Mouse (Mus musculus) hindbrain, embryonic 13.5 days (tissue): ENCODE data around the gene Gm20823. TPM values are rescaled to one million over a fixed set of nuclear protein-coding genes. Genes with fewer than 3 reads are reported as not detected.
"Not testable (repeated sequence)": the region's sequence is repeated elsewhere in the genome, so short reads cannot be mapped to it uniquely, and the experiment has no call there.

Source experiments
- ATAC-seq: fragments of 200-750 bp; cut with Nextera tagmentation; 2 replicates; pipeline ENCODE4 v1.8.0; 2017; ENCODE audit warnings: moderate TSS enrichment; ENCODE audit not compliant: low FRiP score
- H3K27ac ChIP-seq: fragments of 300-500 bp; sonication (generic); 2 replicates; pipeline ENCODE4 v1.5.1; 2015; ENCODE audit warnings: inconsistent platforms, mild to moderate bottlenecking, moderate library complexity
- H3K27me3 ChIP-seq: fragments of 300-500 bp; sonication (generic); 2 replicates; pipeline ENCODE4 v1.6.1; 2015; ENCODE audit warnings: mild to moderate bottlenecking, inconsistent platforms
- H3K36me3 ChIP-seq: fragments of 300-500 bp; sonication (generic); 2 replicates; pipeline ENCODE4 v1.6.1; 2015; ENCODE audit warnings: mild to moderate bottlenecking, inconsistent platforms
- H3K4me1 ChIP-seq: fragments of 300-500 bp; sonication (generic); replicated peaks from 2 replicates; pipeline ENCODE4 v1.6.1; 2015; ENCODE audit warnings: inconsistent platforms
- H3K4me2 ChIP-seq: fragments of 300-500 bp; sonication (generic); 2 replicates; pipeline ENCODE4 v1.6.1; 2015; ENCODE audit warnings: inconsistent platforms, mild to moderate bottlenecking, moderate library complexity
- H3K4me3 ChIP-seq: fragments of 300-500 bp; sonication (generic); 2 replicates; pipeline ENCODE4 v1.5.1; 2015; ENCODE audit warnings: mild to moderate bottlenecking, inconsistent platforms
- H3K9ac ChIP-seq: fragments of 300-500 bp; sonication (generic); 2 replicates; pipeline ENCODE4 v1.6.1; 2015; ENCODE audit warnings: mild to moderate bottlenecking, inconsistent platforms
- H3K9me3 ChIP-seq: fragments of 300-500 bp; sonication (generic); 2 replicates; pipeline ENCODE4 v1.6.1; 2016; ENCODE audit warnings: inconsistent platforms
- WGBS: fragments of 180-500 bp; shearing (Covaris S2); methylation state at CpG from one replicate; pipeline ENCODE4 v1.1.7; 2015; 5-methylcytosine and 5-hydroxymethylcytosine counted together
- polyA plus RNA-seq: library from polyadenylated mRNA; unstranded; fragments of >200 nt; fragmentation: Nextera tagmentation; extraction: Ambion mirVana; gene quantifications from 2 replicates; pipeline ENCODE4 v1.2.1, GENCODE M21; 2015

The Gm20823 gene
- polyA plus RNA-seq = not detected in 2 replicates

GRCm38 (mm10) chrY:62464745-62465144 is at the start of gene Gm20823:
Gene Gm20823, minus strand, starts transcription at chrY:62464845.
- H3K4me3 ChIP-seq, H3K36me3 ChIP-seq, H3K27ac ChIP-seq, H3K4me1 ChIP-seq, H3K4me2 ChIP-seq, H3K9me3 ChIP-seq, H3K27me3 ChIP-seq, H3K9ac ChIP-seq, ATAC-seq: not testable (repeated sequence)
- no CpG with 5 or more reads among the region's 4 CpGs for WGBS
